Mouse (Mus musculus): Measurements from ENCODE around the gene Ttc28.
"Not testable (repeated sequence)": the region's sequence is repeated elsewhere in the genome, so short reads cannot be mapped to it uniquely, and the experiment has no call there.

Gene Ttc28

DNA sequence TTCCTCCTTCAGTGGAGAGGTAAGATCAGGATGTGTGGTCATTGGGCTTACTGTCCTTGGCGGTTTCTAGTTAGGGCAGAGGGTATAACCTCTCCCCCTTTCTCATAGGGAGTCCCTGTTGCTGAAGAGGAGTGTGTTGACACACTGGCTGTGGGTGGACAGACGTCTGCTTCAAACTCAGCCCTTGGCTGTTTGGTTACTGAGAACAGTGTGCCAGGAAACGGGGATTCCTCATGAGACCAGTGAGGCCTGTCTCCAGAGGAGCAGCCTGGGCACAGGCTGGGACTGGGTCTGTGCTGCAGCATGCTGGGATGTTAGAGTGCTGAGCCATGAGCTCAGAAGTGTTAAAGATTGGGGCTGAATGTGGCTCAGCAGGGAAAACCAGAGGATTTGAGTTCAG is 350.1 kb downstream of the Ttc28 start:
- no peak for DNase-seq (ENCODE audit: extremely low spot score, low spot score)

DNA sequence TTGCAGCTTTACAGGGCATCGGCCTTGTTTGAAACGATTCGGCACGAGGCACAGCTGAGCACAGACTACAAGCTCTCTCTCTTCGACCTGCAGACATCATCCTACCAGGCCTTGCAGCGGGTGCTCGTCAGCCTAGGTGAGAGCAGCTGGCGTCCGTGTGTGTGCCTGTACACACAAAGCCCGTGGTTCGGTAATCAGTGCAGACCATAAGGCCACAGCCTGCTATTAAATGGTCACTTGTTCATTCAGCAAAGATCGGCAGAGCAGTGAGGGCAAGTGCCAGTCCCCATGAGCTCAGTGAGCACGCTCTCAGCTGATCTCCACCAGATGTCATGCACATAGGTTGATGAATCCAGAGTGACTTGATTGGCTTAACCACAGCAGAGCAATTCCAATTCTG is 351.4 kb downstream of the Ttc28 start:
- no peak for DNase-seq (ENCODE audit: extremely low spot score, low spot score)

DNA sequence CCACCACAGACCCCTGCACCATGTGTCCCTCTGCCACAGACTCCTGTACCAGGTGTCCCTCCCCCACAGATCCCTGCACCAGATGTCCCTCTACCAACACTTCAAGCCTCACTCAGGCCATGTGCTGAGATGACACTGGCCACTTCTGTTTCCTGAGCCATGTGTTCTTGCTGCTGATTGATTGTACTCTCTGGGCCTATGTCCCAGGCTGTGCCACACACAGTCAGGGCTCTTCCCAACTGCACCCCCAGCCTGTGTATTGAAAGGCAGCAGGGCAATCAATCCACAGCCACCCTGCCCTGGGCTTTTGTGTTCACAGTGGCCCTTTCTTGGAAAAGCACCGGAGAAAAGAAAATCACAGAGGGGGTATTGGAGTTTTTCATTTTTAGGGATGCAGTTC is 352.2 kb downstream of the Ttc28 start:
- DNase-seq (ENCODE audit: extremely low spot score, low spot score), result no peak

DNA sequence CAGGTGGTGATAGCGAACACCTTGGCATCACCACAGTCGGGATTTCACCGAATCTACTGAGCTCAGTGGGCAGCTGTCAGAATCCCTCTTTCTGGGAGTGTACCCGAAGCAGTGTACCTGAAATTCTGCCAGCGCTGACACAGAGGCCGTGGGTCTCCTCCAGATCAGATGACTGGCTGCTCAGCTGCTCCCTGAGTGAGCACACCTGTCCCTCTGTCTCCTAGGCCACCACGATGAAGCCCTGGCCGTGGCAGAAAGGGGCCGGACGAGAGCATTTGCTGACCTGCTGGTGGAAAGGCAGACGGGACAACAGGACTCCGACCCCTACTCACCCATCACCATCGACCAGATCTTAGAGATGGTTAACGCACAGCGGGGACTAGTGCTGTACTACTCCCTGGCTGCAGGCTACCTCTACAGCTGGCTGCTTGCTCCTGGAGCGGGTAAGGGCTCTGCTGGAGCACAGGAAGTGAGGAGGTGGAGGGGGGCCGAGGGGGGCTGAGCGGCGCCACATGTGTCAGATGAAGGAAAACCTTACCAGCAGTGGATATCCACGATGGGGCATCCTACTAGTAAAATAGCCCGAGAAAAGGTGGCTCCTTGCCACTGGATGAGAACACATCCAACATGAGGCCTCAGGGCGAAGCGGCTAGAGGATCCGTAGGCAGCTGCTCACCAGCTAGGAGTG is 353.6 kb downstream of the Ttc28 start:
- DNase-seq (ENCODE audit: extremely low spot score, low spot score), result no peak

DNA sequence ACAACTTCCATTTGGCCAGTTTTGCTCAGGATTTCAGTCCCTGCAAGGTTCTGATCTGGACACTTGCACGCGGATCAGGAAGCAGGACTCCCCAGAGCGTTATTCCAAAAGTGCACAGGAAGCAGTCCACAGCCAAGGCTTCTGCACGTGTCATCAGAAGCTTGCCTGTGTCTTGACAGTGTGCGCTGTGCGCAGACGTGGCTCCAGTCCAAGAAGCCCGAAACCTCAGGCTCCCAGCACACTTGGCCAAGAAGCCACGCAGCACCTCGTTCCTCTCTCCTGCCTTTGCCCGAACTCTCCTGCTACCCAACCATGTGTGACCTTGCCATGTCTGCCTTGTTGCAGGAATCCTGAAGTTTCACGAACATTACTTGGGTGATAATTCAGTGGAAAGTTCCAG is 355.5 kb downstream of the Ttc28 start:
- DNase-seq (ENCODE audit: extremely low spot score, low spot score), result no peak

DNA sequence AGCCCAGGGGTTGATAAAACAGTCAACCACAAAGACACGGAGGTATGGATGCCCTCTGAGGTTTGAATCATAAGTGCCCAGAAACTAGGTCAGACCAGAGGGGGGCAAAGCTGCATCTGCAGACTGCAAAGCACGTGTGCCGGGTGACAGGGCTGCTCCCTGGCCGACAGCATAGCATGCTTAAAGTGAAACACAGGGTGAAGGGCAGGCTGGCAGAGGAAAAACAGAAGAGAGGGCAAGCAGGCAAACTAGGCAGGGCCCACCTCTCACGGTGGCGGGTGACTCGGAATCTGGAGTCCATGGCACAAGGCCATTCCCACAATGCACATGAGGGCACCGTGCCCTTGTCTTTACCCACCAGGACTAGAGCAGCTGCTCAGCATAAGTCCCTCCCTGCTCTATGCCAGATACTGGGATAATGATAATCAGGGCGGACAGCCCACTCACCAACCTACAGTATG is 357.6 kb downstream of the Ttc28 start:
- no peak for DNase-seq (ENCODE audit: extremely low spot score, low spot score)

DNA sequence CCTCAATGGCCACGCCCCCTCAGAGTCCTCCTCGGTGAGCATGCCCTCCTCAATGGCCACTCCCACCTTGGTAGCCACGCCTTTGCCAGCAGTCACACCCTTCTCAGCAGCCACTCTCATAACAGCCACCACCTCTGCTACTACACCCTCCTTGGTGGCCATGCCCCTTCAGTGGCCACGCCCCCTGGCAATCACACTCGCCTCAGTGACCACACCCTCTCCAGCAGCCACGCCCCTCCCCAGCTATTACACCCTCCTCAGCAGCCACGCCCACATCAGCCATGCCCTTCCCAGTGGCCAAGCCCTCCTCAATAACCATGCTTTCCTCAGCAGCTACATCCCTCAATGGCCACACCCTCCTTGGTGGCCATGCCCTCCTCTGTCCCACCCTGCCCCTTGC is 359.6 kb downstream of the Ttc28 start:
- no peak for DNase-seq (ENCODE audit: extremely low spot score, low spot score)

DNA sequence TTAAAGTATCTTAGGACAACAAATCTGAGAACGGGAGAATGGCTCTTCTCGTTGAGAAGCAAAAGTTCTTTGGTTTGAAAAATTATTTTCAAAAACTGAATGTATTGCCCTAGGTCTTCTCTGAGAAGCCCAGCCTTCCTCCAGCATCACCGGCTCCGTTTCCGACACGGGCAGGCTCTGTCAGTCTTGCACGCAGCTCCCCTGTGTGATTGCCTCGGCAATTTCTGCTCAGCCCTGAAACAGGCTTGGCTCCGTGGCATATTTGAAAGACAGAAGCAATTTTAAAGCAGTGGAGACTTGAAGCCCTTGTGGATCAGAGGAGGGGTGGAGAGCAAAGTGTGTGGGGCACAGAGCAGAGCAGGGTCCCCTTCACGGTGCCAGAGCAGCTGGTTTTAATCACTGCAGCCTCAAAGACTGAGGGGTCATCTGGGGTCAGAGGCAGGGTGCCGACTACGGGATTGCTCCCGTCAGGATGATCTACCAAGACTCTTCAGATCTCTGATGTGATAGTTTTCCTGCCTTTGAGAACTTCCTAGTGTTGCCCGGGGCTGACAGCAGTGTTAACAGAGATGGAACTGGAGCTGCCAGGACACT is 363.9 kb downstream of the Ttc28 start:
- peak; percentile 75 for DNase-seq (ENCODE audit: extremely low spot score, low spot score)

DNA sequence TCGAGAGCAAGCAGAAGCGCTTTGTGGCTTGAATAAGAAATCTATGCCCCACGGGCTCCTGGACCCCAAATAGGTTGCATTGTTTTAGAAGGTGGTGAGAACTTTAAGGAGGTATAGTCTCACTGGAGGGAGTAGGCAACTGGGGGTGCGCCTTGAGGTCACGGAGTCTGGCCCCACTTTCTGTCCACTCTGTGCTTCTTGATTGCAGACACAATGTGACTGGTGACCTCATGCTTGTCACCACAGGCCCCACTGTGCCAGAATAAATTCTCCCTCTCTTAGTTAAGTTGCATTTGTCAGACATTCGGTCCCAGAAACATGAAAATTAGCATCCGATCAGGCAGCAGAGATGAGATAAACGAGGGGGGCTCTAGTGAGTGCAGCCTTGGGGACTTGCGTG is 364.5 kb downstream of the Ttc28 start:
- no peak for DNase-seq (ENCODE audit: extremely low spot score, low spot score)

DNA sequence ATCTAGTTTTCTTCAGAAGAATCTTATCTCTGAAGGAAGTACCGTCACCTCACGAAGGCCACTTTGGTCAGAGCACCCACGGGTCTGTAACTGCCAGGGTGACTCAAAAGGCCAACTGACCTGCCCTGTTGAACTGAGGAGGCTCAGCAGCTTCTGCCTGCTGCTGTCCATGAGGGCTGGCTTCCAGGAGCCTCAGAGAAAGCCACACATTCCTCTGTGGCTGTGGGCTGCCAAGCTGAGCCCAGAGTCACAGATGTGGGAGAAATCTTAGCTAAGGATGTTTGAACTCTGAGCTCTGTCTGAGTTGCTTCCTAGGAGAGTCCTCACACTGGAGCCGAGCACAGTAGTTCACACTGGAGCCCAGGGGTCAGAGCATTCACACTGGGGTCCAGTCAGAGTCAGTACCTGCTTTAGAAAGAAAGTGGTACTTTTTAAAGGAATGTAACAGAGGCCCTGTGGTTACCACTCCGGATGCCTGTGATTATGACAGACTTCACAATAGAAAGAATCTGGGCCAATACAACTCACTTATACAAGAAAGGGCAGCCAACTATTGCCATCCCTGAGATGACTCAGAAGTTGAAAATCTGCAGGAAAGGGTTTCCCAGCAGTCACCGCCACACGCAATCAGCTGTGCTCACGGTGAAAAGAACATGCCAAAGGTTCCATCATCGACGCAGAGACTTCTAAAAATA is 368.1 kb downstream of the Ttc28 start:
- no peak for DNase-seq (ENCODE audit: extremely low spot score, low spot score)

DNA sequence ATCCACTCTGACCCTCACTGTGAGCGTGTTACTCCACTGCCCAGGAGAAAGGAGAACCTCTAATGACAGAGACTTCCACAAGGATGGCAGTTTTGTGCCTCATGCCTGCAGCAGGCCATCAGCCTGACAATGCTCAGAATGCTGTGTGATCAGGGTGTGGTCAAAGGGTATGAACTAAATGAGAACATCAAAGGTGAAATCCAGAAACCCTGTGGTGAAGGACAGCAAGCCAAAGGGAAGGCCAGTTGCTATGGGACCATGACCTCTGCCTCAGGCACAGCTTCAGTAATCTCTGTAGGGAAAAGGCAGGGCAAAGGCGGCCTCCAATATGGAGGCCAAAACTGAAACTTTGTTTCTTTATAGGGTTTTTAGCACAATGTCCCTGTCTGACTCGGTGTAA is 372.5 kb downstream of the Ttc28 start:
- no peak for DNase-seq (ENCODE audit: extremely low spot score, low spot score)

DNA sequence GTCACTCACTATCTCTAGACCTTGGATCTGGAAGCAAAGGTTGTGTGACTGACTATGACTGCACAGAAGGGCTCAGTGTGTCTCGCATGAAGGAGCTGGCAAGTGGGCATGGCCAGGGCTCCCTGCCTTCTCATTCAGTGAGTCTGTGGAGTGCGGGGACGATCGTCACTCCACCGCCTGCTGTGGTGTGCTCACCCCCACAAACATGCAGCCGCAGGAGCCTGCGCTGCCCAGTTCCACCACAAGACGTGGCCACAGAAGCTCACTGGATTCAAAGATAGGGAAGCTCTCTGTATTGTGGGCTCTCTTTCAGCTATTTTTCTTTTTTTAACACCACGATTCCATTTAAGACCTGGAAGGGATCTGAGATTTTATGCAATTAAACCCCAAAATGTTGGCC is 374.8 kb downstream of the Ttc28 start:
- DNase-seq (ENCODE audit: extremely low spot score, low spot score), result no peak

DNA sequence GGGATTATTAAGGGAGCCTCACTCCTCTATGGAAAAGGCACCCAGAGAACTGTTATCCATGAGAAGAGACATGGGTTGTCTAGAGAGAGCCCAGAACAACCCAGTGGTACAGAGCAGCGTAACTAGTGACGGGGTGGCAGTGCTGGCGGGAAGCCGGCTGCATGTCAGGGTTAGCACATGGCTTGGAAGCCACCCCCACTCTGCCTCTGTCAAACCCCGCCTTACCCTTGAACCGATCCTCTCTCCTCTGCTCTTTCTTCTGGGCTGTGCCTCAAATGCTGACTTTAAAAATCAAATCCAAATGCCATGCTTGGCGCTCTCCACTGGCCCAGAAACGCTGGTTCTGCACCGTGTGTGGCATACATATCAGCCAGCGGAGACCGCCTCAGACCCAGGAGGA is 375.2 kb downstream of the Ttc28 start:
- no peak for DNase-seq (ENCODE audit: extremely low spot score, low spot score)

DNA sequence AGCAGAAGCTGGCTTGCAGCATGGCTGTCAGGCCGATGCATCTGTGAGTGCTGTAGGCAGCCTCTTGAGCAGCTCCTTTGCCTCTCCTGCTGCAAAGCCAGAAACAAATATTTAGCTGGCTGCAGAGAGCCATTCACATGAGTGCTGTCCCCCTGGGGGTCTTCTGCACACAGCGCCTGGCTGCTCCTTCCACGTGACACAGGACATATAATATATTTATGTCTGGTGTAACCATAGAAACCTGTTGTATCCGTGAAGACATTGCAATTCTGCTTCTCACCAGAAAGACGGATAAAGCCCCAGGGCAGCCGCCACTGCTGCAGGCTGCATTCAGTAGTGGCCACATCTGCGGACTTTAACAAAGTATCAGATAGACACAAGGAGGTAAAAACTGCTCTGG is 376.6 kb downstream of the Ttc28 start:
- peak; percentile 53 for DNase-seq (ENCODE audit: extremely low spot score, low spot score)

DNA sequence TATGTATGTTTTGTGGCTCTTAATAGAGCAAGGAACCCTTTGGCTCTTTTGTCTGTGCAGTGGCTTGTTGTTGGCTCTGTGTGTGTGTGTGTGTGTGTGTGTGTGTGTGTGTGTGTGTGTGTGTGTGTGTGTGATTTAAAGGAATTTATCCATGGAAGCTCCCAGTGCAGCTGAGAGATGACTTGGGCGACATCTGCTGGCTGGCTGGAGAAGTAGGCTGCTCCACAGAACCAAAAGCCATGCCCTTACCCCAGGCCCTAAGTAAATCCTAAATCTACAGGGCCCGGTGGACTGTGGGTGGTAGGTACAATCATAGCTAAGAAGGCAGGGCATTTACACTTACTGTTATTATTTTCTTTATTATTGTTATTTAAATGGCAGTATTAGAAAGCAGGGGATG is 377.5 kb downstream of the Ttc28 start:
- peak; percentile 77 for DNase-seq (ENCODE audit: extremely low spot score, low spot score)

DNA sequence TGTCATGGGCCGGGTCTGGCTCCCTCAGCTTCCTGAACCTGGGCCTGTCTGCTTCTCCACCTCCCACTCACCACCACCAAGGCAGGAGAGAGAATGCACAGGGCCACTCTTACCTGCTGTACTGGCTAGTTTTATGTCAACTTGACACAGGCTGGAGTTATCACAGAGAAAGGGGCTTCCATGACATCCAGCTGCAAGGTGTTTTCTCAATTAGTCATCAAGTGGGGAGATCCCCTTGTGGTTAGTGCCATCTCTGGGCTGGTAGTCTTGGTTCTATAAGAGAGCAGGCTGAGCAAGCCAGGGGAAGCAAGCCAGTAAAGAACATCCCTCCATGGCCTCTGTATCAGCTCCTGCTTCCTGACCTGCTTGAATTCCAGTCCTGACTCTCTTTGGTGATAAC is 381.6 kb downstream of the Ttc28 start:
- not testable (repeated sequence) for DNase-seq (ENCODE audit: extremely low spot score, low spot score)

DNA sequence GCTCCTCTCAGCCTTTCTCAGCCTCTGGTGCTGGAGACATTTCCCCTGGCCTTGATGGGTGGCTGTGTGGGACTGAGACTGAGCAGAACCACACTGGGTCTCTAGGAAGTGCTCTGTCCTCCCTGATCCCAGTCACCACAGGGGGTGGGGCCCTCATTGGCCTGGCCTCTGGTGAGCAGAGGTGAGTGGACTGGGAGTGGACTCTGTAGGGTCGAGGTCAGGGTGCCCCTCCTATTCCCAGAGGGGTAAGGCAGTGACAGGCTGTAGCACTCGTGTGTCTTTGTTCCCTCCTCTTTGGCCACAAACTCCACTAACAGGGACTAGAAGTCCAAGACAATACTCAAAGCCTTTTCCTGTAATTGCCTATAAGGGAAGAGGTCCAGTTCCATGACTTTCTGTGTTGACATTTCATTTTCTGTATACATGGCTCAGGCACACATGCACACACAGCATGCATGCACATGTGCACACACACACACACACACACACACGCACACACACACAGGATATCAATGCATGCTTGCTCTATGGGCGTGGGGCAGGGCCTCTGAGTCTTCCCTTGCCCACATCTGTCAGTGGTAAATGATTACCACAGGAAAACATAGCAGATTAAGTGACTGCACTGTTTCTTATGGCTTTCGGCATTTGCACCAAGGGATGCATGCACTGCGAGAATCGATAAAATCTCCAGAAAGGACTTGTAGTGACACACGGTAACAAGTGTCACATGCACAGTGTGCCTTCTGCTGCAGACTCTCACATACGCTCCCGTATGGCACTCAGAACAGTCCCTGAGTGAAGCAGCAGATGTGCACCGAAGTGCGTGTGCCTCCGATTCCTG is 382.4 kb downstream of the Ttc28 start:
- DNase-seq (ENCODE audit: extremely low spot score, low spot score), result no peak

DNA sequence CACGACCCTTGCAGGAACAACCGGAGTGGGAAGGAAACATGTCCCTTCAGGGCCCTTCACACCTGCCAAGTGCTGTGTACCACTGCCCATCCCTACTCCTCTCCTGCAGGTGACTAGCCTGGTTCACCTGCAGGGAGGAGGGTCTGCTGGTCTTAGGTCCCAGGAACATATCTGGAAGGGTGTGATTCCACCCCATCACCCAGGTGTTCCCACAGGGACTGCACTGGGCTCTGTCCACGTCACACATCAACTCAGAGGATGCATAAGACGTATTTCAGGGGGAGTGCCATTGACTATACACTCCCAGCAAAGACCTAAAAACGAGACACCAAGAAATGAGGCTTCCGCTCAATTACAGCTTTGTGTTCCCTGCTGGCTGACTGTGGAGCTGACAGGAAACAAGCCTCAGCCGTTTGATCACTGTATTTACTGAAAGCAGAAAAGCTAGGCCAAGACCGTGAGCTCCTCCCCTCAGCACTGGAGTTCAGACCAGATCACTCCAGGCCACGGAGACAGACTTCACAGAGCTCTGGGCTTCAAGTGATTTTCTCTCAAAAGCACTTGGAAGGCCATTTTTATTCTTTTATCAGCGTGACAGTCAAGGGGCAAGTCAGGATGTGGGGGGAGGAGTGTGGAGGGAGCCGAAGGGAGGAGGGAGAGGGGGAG is 383.1 kb downstream of the Ttc28 start:
- peak; percentile 32 for DNase-seq (ENCODE audit: extremely low spot score, low spot score)

DNA sequence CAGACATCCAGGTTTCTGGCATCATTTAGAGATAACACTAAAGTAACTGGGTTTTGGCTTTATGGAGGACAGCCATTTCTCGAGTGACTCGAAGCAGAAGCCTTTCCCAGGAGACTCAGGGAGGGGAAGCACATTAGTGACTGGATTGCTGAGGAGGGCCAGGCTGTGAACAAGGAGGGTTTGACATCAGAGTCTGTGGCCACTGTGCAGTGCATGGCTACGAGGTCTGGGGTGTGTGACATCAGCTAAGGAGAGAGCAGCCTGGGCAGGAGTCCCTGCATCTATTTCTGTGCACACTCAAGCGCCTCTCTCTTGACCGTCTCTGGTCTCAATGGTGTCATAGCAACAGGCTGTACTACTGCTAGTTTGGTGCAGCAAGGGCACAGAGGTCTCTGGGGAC is 383.8 kb downstream of the Ttc28 start:
- DNase-seq (ENCODE audit: extremely low spot score, low spot score), result no peak

DNA sequence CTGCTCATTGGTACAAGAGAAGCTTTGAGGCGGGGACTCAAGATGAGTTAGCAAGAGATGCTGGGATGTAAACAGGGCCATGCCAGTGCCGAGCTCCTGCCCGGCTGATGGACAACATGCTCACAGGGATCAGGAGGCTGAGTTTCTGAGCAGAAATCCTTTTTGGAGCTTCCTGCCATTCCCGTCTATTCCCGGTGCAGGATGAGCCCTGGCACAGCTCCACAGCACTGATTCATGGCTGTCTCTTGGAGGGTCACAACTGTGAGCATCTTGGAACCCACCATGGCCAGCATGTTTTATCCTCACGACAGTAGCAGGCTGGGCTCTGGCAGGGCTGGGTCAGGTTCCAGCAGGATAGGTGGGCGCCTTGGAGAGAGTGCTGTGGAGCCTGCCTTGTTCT is 384.9 kb downstream of the Ttc28 start:
- DNase-seq (ENCODE audit: extremely low spot score, low spot score), result no peak

DNA sequence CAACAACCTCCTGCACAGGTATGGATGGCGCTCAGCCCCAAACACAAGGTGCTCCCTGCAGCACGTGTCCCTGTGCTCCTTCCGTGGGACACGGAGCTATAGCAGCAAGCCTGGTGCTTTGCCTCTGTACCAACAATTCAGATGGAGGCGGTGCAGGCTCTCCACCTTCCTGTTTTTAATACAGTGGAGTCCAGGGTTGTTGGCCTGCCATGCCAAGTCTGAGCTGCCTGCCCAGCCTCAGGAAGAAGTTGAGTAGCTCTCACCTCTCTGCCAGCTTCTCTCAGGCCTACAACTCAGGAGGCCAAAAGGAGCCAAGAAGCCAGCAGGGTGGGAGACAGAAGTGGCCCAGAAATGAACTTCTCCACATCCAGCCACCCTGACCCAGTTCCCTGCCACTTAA is 387.1 kb downstream of the Ttc28 start:
- DNase-seq (ENCODE audit: extremely low spot score, low spot score), result no peak

Data from neural tube, embryonic 10.5 days (tissue).